Mouse (Mus musculus): ENCODE measurements at regions not wholly inside any gene's neighbourhood (a gene's known extent, or its start where the extent isn't known, plus 50 kb on each side); places are given as distances from the start of the nearest gene placed in this dataset.

DNA sequence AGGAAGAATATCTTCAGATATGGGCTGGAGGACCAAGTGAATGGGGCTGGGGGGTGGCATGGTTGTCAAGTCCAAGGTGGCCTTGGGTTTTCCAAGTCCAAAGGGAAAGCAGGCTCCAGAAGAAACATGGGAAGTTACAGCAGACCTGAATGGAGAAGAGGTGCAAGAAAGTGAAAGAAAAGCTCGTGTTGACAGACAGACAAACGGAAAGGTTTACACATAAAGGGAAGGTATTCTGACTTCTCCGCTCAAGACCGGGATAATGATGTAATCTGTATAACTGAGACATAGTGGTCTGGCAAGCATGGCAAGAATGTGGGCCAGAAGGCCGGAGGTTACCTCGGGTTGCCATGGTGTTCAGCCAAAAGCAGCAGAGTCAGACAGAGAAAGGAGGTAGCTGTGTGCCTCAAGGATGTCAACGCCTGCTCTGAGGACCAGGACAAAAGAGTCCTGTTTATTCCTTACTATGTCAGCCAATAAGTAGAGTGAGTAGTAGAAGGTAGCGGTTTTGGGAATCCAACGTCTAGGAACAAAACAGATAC lies 50.8 kb upstream of the Elk3 start:
- H3K36me3 ChIP-seq (replicated peaks; ENCODE audit: insufficient read depth, low read length): no peaks in the 10 kb centered on the region
- TF ChIP-seq EP300 (IDR thresholded peaks at IDR 0.05; ENCODE audit: low read depth): no peak
- TF ChIP-seq CTCF (IDR thresholded peaks at IDR 0.05; ENCODE audit: low read depth): no peak
- H3K4me3 ChIP-seq (ENCODE audit: low read depth, low read length): no peak overlapping the region
- H3K27me3 ChIP-seq (ENCODE audit: insufficient read depth, low read length): no peaks in the 10 kb centered on the region
- peaks cover 2% of the 10 kb centered on the region; the same call in 1 of the 2 replicates for H3K4me1 ChIP-seq (ENCODE audit: insufficient read depth)
- WGBS (ENCODE audit: insufficient replicate concordance): 71% methylated on average over 9 of the region's 9 CpGs
- no peak overlapping the region for H3K4me2 ChIP-seq (ENCODE audit: low read depth, low read length)
- H3K27ac ChIP-seq (ENCODE audit: low read depth): no peak overlapping the region
- no peak overlapping the region for H3K9ac ChIP-seq (replicated peaks)
- no peaks in the 10 kb centered on the region for H3K9me3 ChIP-seq (ENCODE audit: low read length)
- ATAC-seq (no peak), DNase-seq (no peak)

- Histone ChIP-seq H3K27ac (ENCODE audit: low read depth) (no peak overlapping the region), H3K9me3 (ENCODE audit: low read length) (no peaks in the 10 kb centered on the region), H3K4me1 (ENCODE audit: insufficient read depth) (peaks cover 2% of the 10 kb centered on the region; the same call in 1 of the 2 replicates), H3K4me3 (ENCODE audit: low read depth, low read length) (no peak overlapping the region), H3K9ac (replicated peaks) (no peak overlapping the region), H3K4me2 (ENCODE audit: low read depth, low read length) (no peak overlapping the region), H3K27me3 (ENCODE audit: insufficient read depth, low read length) (no peaks in the 10 kb centered on the region), H3K36me3 (replicated peaks; ENCODE audit: insufficient read depth, low read length) (no peaks in the 10 kb centered on the region)
- DNase-seq (no peak), ATAC-seq (no peak)
- WGBS (ENCODE audit: insufficient replicate concordance): 72% methylated on average over 3 of the region's 3 CpGs
- TF ChIP-seq CTCF (IDR thresholded peaks at IDR 0.05; ENCODE audit: low read depth): no peak
- no peak for TF ChIP-seq EP300 (IDR thresholded peaks at IDR 0.05; ENCODE audit: low read depth)
Measured at GRCm38 (mm10) chr10:93364108-93364793, 53.3 kb upstream of the Elk3 start.

DNA sequence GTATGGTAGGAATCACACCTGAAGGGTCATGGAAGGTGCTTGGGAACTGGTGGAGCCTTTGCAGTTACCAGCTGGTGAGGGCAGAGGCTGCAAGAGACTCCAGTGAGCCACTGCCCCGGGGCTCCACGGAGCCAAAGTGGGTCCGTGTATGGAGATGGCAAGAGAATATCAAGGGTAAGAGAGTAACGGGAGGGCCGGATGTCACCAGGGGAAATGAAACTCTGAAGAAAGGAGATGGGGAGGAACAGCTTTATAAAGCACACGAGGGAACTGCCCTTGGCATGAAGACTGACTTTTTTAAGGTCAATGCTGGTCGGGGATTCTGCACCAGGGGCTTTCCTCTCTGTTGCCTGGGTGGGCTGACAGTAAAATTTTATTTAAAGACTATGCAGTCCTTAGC lies 53.9 kb upstream of the Elk3 start:
- Histone ChIP-seq H3K9ac (replicated peaks) (no peak overlapping the region), H3K9me3 (ENCODE audit: low read length) (no peaks in the 10 kb centered on the region), H3K4me2 (ENCODE audit: low read depth, low read length) (no peak overlapping the region), H3K27me3 (ENCODE audit: insufficient read depth, low read length) (no peaks in the 10 kb centered on the region), H3K4me1 (ENCODE audit: insufficient read depth) (peaks cover 2% of the 10 kb centered on the region; the same call in 1 of the 2 replicates), H3K4me3 (ENCODE audit: low read depth, low read length) (no peak overlapping the region), H3K36me3 (replicated peaks; ENCODE audit: insufficient read depth, low read length) (no peaks in the 10 kb centered on the region), H3K27ac (ENCODE audit: low read depth) (0 out of 2 replicates have a peak overlapping the region, but pooled peaks have one; percentile 2)
- TF ChIP-seq CTCF (IDR thresholded peaks at IDR 0.05; ENCODE audit: low read depth) (no peak), EP300 (IDR thresholded peaks at IDR 0.05; ENCODE audit: low read depth) (no peak)
- WGBS (ENCODE audit: insufficient replicate concordance): 49% methylated on average over 7 of the region's 7 CpGs
- ATAC-seq (no peak), DNase-seq (peak; percentile 23)

- 0 out of 2 replicates have a peak overlapping the region, but pooled peaks have one; percentile 2 for H3K27ac ChIP-seq (ENCODE audit: low read depth)
- H3K4me2 ChIP-seq (ENCODE audit: low read depth, low read length): no peak overlapping the region
- no peak overlapping the region for H3K9ac ChIP-seq (replicated peaks)
- ATAC-seq (no peak), DNase-seq (no peak)
- no peaks in the 10 kb centered on the region for H3K36me3 ChIP-seq (replicated peaks; ENCODE audit: insufficient read depth, low read length)
- H3K4me3 ChIP-seq (ENCODE audit: low read depth, low read length): no peak overlapping the region
- 64% methylated on average over 6 of the region's 6 CpGs for WGBS (ENCODE audit: insufficient replicate concordance)
- peaks cover 2% of the 10 kb centered on the region; the same call in 1 of the 2 replicates for H3K4me1 ChIP-seq (ENCODE audit: insufficient read depth)
- H3K27me3 ChIP-seq (ENCODE audit: insufficient read depth, low read length): no peaks in the 10 kb centered on the region
- TF ChIP-seq EP300 (IDR thresholded peaks at IDR 0.05; ENCODE audit: low read depth) (no peak), CTCF (IDR thresholded peaks at IDR 0.05; ENCODE audit: low read depth) (no peak)
- no peaks in the 10 kb centered on the region for H3K9me3 ChIP-seq (ENCODE audit: low read length)
Measured at GRCm38 (mm10) chr10:93365318-93365717, 54.4 kb upstream of the Elk3 start.

GRCm38 (mm10) chr10:93365824-93366223 lies 54.9 kb upstream of the Elk3 start:
- ATAC-seq (no peak), DNase-seq (no peak)
- TF ChIP-seq EP300 (IDR thresholded peaks at IDR 0.05; ENCODE audit: low read depth): no peak
- 0 out of 2 replicates have a peak, but pooled peaks have one; percentile 20 for TF ChIP-seq CTCF (IDR thresholded peaks at IDR 0.05; ENCODE audit: low read depth)
- Histone ChIP-seq H3K36me3 (replicated peaks; ENCODE audit: insufficient read depth, low read length) (no peaks in the 10 kb centered on the region), H3K4me1 (ENCODE audit: insufficient read depth) (peaks cover 2% of the 10 kb centered on the region; the same call in 1 of the 2 replicates), H3K27me3 (ENCODE audit: insufficient read depth, low read length) (no peaks in the 10 kb centered on the region), H3K4me2 (ENCODE audit: low read depth, low read length) (no peak overlapping the region), H3K4me3 (ENCODE audit: low read depth, low read length) (no peak overlapping the region), H3K9me3 (ENCODE audit: low read length) (no peaks in the 10 kb centered on the region), H3K9ac (replicated peaks) (no peak overlapping the region), H3K27ac (ENCODE audit: low read depth) (no peak overlapping the region)
- 67% methylated on average over 5 of the region's 5 CpGs for WGBS (ENCODE audit: insufficient replicate concordance)

- Histone ChIP-seq H3K4me3 (ENCODE audit: low read depth, low read length) (no peak overlapping the region), H3K9me3 (ENCODE audit: low read length) (no peaks in the 10 kb centered on the region), H3K27ac (ENCODE audit: low read depth) (no peak overlapping the region), H3K9ac (replicated peaks) (no peak overlapping the region), H3K4me2 (ENCODE audit: low read depth, low read length) (no peak overlapping the region), H3K4me1 (ENCODE audit: insufficient read depth) (peaks cover 2% of the 10 kb centered on the region; the same call in 1 of the 2 replicates), H3K27me3 (ENCODE audit: insufficient read depth, low read length) (no peaks in the 10 kb centered on the region), H3K36me3 (replicated peaks; ENCODE audit: insufficient read depth, low read length) (no peaks in the 10 kb centered on the region)
- no peak for DNase-seq
- no peak for TF ChIP-seq EP300 (IDR thresholded peaks at IDR 0.05; ENCODE audit: low read depth)
- TF ChIP-seq CTCF (IDR thresholded peaks at IDR 0.05; ENCODE audit: low read depth): no peak
- WGBS (ENCODE audit: insufficient replicate concordance): 64% methylated on average over 3 of the region's 3 CpGs
- ATAC-seq: no peak
Measured at GRCm38 (mm10) chr10:93369737-93370136, 58.8 kb upstream of the Elk3 start.
